Mouse (Mus musculus) heart, embryonic 12.5 days (tissue): ENCODE measurements at regions not wholly inside any gene's neighbourhood (a gene's known extent, or its start where the extent isn't known, plus 50 kb on each side); places are given as distances from the start of the nearest gene placed in this dataset.

Experiments used
- ATAC-seq: fragments of 200-750 bp; cut with Nextera tagmentation; 2 replicates; pipeline ENCODE4 v1.8.0; 2017; ENCODE audit warnings: moderate TSS enrichment, moderate library complexity; ENCODE audit not compliant: insufficient number of reproducible peaks, low FRiP score
- H3K27ac ChIP-seq: fragments of 300-500 bp; sonication (generic); 2 replicates; pipeline ENCODE4 v1.5.1; 2016; ENCODE audit warnings: mild to moderate bottlenecking, moderate library complexity; ENCODE audit not compliant: poor library complexity, severe bottlenecking
- H3K27me3 ChIP-seq: fragments of 300-500 bp; sonication (generic); replicated peaks from 2 replicates; pipeline ENCODE4 v1.6.1; 2016; ENCODE audit warnings: mild to moderate bottlenecking, moderate library complexity
- H3K36me3 ChIP-seq: fragments of 300-500 bp; sonication (generic); 2 replicates; pipeline ENCODE4 v1.6.1; 2016; ENCODE audit warnings: mild to moderate bottlenecking, moderate library complexity
- H3K4me1 ChIP-seq: fragments of 300-500 bp; sonication (generic); replicated peaks from 2 replicates; pipeline ENCODE4 v1.6.1; 2016; ENCODE audit warnings: mild to moderate bottlenecking
- H3K4me2 ChIP-seq: fragments of 300-500 bp; sonication (generic); 2 replicates; pipeline ENCODE4 v1.6.1; 2016; ENCODE audit warnings: mild to moderate bottlenecking, moderate library complexity
- H3K4me3 ChIP-seq: fragments of 300-500 bp; sonication (generic); 2 replicates; pipeline ENCODE4 v1.5.1; 2016; ENCODE audit warnings: mild to moderate bottlenecking
- H3K9ac ChIP-seq: fragments of 300-500 bp; sonication (generic); 2 replicates; pipeline ENCODE4 v1.6.1; 2016; ENCODE audit warnings: mild to moderate bottlenecking, moderate library complexity
- H3K9me3 ChIP-seq: fragments of 300-500 bp; sonication (generic); replicated peaks from 2 replicates; pipeline ENCODE4 v1.6.1; 2016; ENCODE audit warnings: mild to moderate bottlenecking, moderate library complexity
- WGBS: fragments of 180-500 bp; shearing (Covaris S2); methylation state at CpG from one replicate; pipeline ENCODE4 v1.1.7; 2016; 5-methylcytosine and 5-hydroxymethylcytosine counted together

DNA sequence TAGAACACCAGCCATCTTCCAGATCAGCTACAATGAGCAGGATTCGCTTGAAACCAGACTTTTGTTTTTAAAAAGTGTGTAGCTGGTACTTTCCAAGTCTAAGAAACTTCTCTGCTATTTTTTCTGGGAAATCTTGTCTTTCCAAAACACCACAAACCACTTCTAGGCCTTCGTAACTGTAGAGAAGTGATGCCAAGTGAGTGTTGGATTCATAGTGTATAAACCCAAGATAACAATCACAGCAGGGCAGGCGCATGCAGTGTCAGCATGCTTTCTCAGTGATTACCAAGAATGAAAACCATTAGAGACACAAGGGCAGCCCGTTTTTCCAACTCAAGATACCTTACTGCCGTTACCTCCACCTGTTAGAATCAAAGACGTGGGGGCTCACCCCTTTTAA, 58.9 kb upstream of the Ptgfr start:
- Histone ChIP-seq H3K27me3 (no peaks in the 10 kb centered on the region), H3K4me3 (no peak overlapping the region), H3K36me3 (no peaks in the 10 kb centered on the region), H3K4me2 (no peak overlapping the region), H3K9ac (no peak overlapping the region), H3K9me3 (no peaks in the 10 kb centered on the region), H3K27ac (no peak overlapping the region), H3K4me1 (peaks cover 19% of the 10 kb centered on the region)
- ATAC-seq, result no peak
- WGBS, result 79% methylated on average over 6 of the region's 6 CpGs

DNA sequence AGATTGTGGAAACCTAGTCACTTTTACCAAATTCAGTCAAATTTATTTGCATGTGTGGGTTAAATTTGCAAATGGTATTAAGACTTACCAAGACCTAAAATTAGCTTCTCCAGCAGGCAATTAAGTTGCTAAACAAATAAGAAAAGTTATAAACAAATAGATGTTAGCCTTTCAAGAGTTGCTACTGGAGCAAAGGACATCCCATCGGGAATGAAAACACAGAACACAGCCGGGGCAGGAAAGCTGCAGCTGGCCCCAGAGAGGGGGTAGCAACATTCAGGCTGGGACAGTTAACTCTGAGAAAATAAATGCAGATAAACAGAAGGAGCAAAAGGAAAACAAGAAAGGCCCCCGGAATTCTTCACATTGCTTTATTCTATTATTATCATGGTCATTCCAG, 57.3 kb upstream of the Ptgfr start:
- Histone ChIP-seq H3K27me3 (no peaks in the 10 kb centered on the region), H3K4me1 (peaks cover 26% of the 10 kb centered on the region), H3K9me3 (no peaks in the 10 kb centered on the region), H3K27ac (no peak overlapping the region), H3K36me3 (no peaks in the 10 kb centered on the region), H3K9ac (no peak overlapping the region), H3K4me3 (no peak overlapping the region), H3K4me2 (no peak overlapping the region)
- no peak for ATAC-seq
- 22% methylated on average over 3 of the region's 3 CpGs for WGBS

DNA sequence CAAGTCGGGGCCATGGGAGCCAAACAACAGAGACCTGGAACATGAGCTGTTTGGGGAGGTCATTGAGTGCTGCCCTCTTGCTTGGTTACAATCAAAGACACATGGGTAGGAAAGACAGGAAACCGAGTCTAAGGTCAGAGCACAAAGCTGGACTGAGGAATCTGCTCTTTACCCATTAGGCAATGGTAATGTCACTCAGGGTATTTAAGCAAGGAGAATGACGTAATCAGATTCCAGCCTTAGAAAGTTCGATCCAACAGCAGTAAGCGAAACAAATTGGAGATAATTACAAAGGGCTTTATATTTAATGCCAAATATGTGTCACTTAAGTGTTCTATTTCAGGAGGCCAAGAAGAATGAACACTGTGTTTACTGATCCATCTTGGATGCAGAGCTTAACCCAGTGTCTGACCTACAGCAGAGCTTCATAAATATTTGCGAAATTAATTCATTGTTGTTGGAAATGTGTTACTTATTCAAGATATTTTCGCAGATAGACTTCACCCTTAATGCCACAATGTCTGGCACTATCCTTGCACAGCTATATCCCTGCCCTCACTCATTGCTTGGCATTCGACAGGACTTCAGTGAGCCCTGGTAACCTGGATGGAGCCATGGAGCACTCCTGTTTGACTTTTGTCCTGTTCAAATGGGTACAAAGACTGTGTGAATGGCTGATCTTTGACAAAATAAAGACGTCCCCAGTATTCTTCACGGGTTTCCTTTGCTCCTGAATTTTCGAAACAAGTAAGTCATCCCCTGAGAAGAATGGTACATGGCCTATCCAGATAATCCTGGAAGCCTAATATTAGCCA, 56.2 kb upstream of the Ptgfr start:
- Histone ChIP-seq H3K9me3 (no peaks in the 10 kb centered on the region), H3K4me3 (no peak overlapping the region), H3K4me1 (peaks cover 28% of the 10 kb centered on the region), H3K4me2 (no peak overlapping the region), H3K27me3 (no peaks in the 10 kb centered on the region), H3K27ac (no peak overlapping the region), H3K9ac (no peak overlapping the region), H3K36me3 (no peaks in the 10 kb centered on the region)
- ATAC-seq, result no peak
- 78% methylated on average over 11 of the region's 11 CpGs for WGBS

DNA sequence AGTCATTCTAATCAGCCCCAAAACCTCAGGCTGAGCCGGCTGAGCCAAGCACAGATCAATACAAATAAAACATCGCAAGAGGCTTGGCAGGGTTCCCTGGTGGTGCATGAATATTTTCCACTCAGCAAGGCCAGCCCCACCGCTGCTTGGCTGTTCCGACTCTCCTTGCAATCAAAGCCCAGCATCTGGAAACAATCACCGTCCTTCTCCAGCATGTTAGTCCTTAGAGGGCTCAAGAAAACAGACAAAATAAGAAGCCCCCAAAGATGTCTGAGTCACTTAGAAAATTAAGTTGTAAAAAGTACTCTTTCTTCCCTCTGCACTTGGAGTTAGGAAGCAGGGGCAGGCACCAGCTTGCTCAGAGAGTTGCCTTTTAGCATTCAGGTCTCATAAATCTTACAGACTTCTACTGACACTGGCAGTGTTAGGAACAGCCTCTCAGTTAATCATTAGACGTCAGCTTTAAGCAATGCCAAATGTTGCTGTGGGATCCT, 54.4 kb upstream of the Ptgfr start:
- Histone ChIP-seq H3K9ac (no peak overlapping the region), H3K4me2 (no peak overlapping the region), H3K4me3 (no peak overlapping the region)

DNA sequence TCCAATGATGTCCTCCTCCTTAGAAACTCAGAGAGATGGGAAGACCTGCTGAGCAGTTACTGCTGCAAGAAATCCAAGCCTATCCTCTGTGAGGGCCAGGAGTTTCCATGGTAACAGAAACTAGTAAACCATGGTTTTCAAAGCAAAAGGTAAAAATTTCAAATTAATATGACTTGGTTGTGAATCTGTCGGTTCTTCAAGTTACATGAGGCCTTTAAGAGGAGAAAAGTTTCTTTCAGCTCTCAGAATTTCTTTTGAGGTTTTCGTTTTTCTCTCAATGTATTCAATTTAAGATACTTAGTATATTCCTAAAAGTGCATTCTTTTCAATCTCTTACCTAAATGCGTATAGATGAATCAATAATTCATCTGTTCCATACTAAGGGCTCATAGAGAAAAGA, 53.9 kb upstream of the Ptgfr start:
- Histone ChIP-seq H3K36me3 (no peaks in the 10 kb centered on the region), H3K9ac (no peak overlapping the region), H3K27ac (no peak overlapping the region), H3K4me1 (peaks cover 28% of the 10 kb centered on the region), H3K9me3 (no peaks in the 10 kb centered on the region), H3K4me3 (no peak overlapping the region), H3K27me3 (no peaks in the 10 kb centered on the region), H3K4me2 (no peak overlapping the region)
- WGBS, result 69% methylated on average over 3 of the region's 3 CpGs
- no peak for ATAC-seq

More for the DNA sequence above, 54.4 kb upstream of the Ptgfr start:
- H3K27me3 ChIP-seq, result no peaks in the 10 kb centered on the region
- ATAC-seq, result peak; percentile 68
- H3K36me3 ChIP-seq, result no peaks in the 10 kb centered on the region
- H3K9me3 ChIP-seq, result no peaks in the 10 kb centered on the region
- WGBS, result 13% methylated on average over 6 of the region's 6 CpGs
- peak overlapping the region; percentile 57; the same call in 1 of the 2 replicates for H3K27ac ChIP-seq
- peaks cover 28% of the 10 kb centered on the region for H3K4me1 ChIP-seq

DNA sequence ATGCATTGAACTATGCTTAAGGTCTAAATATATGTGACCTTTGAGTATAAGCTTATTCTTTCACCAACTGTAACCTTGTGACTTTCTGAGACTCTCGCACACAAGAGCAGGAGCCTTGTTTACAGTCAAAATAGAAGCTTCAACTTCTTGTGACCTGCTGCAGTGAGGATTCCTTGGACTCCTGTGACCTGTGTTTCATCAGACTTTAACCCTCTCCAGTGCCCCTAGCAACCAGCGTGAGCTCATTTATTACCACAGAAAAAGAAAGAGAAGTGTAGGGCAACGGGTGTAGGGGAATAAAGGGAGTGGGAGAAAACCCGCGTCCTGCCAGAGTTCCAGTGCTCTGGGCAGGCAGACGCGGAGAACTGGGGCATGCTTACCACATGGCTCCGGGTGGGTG, 52.3 kb upstream of the Ptgfr start:
- Histone ChIP-seq H3K36me3 (no peaks in the 10 kb centered on the region), H3K27me3 (no peaks in the 10 kb centered on the region), H3K27ac (no peak overlapping the region), H3K4me2 (no peak overlapping the region), H3K4me1 (peaks cover 24% of the 10 kb centered on the region), H3K9ac (no peak overlapping the region), H3K4me3 (no peak overlapping the region), H3K9me3 (no peaks in the 10 kb centered on the region)
- no peak for ATAC-seq
- 67% methylated on average over 8 of the region's 8 CpGs for WGBS
